Mouse (Mus musculus): ENCODE results near the gene Tjp1. TPM values are rescaled to one million over a fixed set of nuclear protein-coding genes. Genes with fewer than 3 reads are reported as not detected.

Tjp1 gene
- polyA plus RNA-seq, 2 experiments, result 1.9 to 4.9 TPM

DNA sequence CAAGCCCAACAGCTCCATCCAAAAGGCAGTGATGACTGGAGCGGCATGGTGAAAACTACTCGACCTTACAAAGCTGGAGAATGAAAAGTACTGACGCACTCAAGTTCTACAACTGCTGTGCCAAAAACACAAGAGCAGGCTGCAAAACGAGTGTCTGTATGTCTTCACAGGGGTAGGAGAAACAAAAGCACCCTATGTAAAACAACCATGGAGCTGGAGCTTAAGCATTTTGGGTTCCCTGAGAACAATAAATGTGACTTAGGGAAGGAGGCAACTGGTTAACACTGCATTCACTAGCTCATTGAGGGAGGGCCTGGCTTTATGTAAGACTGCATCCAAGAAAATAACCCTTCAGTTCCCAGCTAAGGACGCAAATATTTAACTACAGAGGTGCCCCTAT lies 158.5 kb downstream of the Tjp1 start:
- no peak overlapping the region for H3K27ac ChIP-seq
- H3K27me3 ChIP-seq (ENCODE audit: control insufficient read depth, insufficient read depth, low read length), result peaks cover 46% of the 10 kb centered on the region
- DNase-seq (ENCODE audit: low read depth in 3 of 3, low spot score in 3 of 3) (no peak), ATAC-seq (ENCODE audit: insufficient read depth) (no peak)
- H3K4me2 ChIP-seq (ENCODE audit: low read depth), result peak overlapping the region; percentile 39
- no peaks in the 10 kb centered on the region for H3K9me3 ChIP-seq (ENCODE audit: control insufficient read depth, low read length)
- 34% methylated on average over 5 of the region's 5 CpGs for WGBS (ENCODE audit: insufficient replicate concordance)
- no peak overlapping the region; a peak in 1 of 4 replicates for H3K4me3 ChIP-seq (ENCODE audit: insufficient read depth in 1 of 2, low read depth in 2 of 2, low read length in 2 of 2)
- TF ChIP-seq CTCF (IDR thresholded peaks at IDR 0.05; ENCODE audit: low read depth), result no peak
- no peak for TF ChIP-seq EP300 (IDR thresholded peaks at IDR 0.05; ENCODE audit: low read depth)
- peaks cover 0 to 7% of the 10 kb centered on the region in 2 experiments; a peak in 2 of 4 replicates for H3K4me1 ChIP-seq (replicated peaks; ENCODE audit: control insufficient read depth in 2 of 2, insufficient read depth in 2 of 2, low read length in 1 of 2)
- H3K9ac ChIP-seq (replicated peaks), result no peak overlapping the region
- no peaks in the 10 kb centered on the region for H3K36me3 ChIP-seq (replicated peaks; ENCODE audit: control insufficient read depth, insufficient read depth, low read depth)

DNA sequence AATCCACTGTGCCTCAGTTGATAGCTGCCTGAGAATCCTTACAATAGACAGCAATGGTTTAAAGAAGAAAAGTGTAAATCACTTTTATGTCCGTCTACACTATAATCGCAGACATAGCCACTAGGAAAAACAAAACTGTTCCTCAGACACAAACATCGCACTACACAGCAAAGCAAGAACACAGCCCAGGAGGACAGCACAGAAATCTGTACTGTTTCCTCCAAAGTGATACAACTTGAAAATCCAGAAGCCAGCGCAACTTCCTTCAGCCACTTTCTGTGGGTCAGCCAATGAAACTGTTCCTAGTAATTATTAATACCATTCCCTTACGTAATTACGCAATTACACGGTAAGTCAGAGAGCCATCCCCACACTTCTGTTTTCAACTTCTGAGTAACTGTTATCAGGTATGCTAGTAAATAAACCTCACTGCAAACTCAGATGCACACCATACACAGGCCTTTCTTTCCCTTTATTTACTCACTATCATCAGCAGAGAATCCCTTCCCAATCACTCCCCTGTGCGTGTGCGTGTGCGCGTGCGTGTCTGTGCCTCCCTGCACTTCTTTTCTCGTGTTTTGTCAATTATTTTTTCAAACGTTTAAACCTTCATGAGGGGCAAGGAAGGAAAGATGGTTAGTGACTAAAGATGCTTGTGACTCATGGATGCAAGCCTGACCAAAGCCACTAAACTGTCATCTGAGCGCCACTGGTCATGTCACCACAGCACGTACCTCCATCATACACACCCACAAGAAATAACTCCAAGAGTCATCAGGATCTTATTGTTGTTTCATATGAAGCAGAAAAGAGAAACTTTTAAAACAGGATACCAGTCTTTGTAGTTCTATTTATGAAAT lies 160.0 kb downstream of the Tjp1 start:
- WGBS (ENCODE audit: insufficient replicate concordance), result 65% methylated on average over 16 of the region's 16 CpGs
- Histone ChIP-seq H3K27ac (no peak overlapping the region), H3K9ac (replicated peaks) (no peak overlapping the region), H3K36me3 (replicated peaks; ENCODE audit: control insufficient read depth, insufficient read depth, low read depth) (no peaks in the 10 kb centered on the region), H3K4me3 (ENCODE audit: insufficient read depth in 1 of 2, low read depth in 2 of 2, low read length in 2 of 2) (no peak overlapping the region), H3K4me2 (ENCODE audit: low read depth) (peak overlapping the region; percentile 13; the same call in 1 of the 2 replicates), H3K4me1 (replicated peaks; ENCODE audit: control insufficient read depth in 2 of 2, insufficient read depth in 2 of 2, low read length in 1 of 2) (peaks cover 0 to 7% of the 10 kb centered on the region in 2 experiments; a peak in 2 of 4 replicates), H3K27me3 (ENCODE audit: control insufficient read depth, insufficient read depth, low read length) (peaks cover 43% of the 10 kb centered on the region), H3K9me3 (ENCODE audit: control insufficient read depth, low read length) (no peaks in the 10 kb centered on the region)
- no peak for ATAC-seq (ENCODE audit: insufficient read depth)
- TF ChIP-seq CTCF (IDR thresholded peaks at IDR 0.05; ENCODE audit: low read depth) (no peak), EP300 (IDR thresholded peaks at IDR 0.05; ENCODE audit: low read depth) (no peak)
- DNase-seq (ENCODE audit: low read depth in 3 of 3, low spot score in 3 of 3), result no peak

DNA sequence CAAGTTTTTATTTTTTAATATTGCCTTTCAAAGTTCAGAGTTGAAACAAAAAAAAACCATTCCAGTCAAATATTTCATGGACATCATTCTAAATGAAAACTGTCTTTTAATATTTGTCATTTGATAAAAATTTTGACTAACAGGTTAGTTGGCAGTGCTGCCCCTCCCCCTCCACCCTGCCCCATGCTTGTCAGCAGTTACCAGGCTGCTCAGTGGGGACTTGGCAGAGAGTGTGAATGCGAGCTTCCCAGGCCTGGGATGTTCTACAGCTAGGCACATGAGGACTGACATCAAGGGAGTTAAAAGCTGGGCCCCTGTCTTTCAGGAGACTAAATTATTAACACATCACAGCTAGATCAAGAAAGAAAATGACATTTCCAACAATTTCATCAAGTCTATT lies 161.4 kb downstream of the Tjp1 start:
- H3K27ac ChIP-seq, result no peak overlapping the region
- ATAC-seq (ENCODE audit: insufficient read depth) (no peak), DNase-seq (ENCODE audit: low read depth in 3 of 3, low spot score in 3 of 3) (no peak)
- no peak for TF ChIP-seq CTCF (IDR thresholded peaks at IDR 0.05; ENCODE audit: low read depth)
- TF ChIP-seq EP300 (IDR thresholded peaks at IDR 0.05; ENCODE audit: low read depth), result no peak
- no peaks in the 10 kb centered on the region for H3K9me3 ChIP-seq (ENCODE audit: control insufficient read depth, low read length)
- no peaks in the 10 kb centered on the region for H3K36me3 ChIP-seq (replicated peaks; ENCODE audit: control insufficient read depth, insufficient read depth, low read depth)
- H3K9ac ChIP-seq (replicated peaks), result no peak overlapping the region
- peaks cover 0 to 4% of the 10 kb centered on the region in 2 experiments; a peak in 2 of 4 replicates for H3K4me1 ChIP-seq (replicated peaks; ENCODE audit: control insufficient read depth in 2 of 2, insufficient read depth in 2 of 2, low read length in 1 of 2)
- 10% methylated on average over 1 of the region's 1 CpGs for WGBS (ENCODE audit: insufficient replicate concordance)
- H3K27me3 ChIP-seq (ENCODE audit: control insufficient read depth, insufficient read depth, low read length), result peaks cover 30% of the 10 kb centered on the region
- H3K4me3 ChIP-seq (ENCODE audit: insufficient read depth in 1 of 2, low read depth in 2 of 2, low read length in 2 of 2), result no peak overlapping the region
- H3K4me2 ChIP-seq (ENCODE audit: low read depth), result no peak overlapping the region

DNA sequence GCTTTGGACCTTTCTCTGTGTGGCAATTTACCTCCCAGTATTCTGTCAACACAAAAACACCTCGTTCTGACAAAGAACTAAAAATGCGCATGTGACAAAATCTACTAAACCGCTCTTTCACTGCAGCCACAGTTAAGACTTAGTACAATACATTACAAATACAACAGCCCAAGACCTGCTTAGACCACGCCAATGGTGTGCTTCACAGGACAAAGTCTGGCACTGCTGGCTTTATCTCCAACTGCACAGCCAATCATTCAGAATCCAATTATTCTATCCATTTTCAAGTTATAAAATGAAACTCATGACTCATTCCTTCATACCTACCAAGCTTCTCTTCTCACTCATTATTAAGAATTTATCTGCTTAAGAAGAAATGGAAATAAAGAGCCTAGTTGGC lies 162.0 kb downstream of the Tjp1 start:
- WGBS (ENCODE audit: insufficient replicate concordance), result 70% methylated on average over 4 of the region's 4 CpGs
- Histone ChIP-seq H3K9ac (replicated peaks) (no peak overlapping the region), H3K4me1 (replicated peaks; ENCODE audit: control insufficient read depth in 2 of 2, insufficient read depth in 2 of 2, low read length in 1 of 2) (peaks cover 0 to 4% of the 10 kb centered on the region in 2 experiments; a peak in 2 of 4 replicates), H3K27ac (no peak overlapping the region), H3K36me3 (replicated peaks; ENCODE audit: control insufficient read depth, insufficient read depth, low read depth) (no peaks in the 10 kb centered on the region), H3K27me3 (ENCODE audit: control insufficient read depth, insufficient read depth, low read length) (peaks cover 24% of the 10 kb centered on the region), H3K4me2 (ENCODE audit: low read depth) (no peak overlapping the region), H3K4me3 (ENCODE audit: insufficient read depth in 1 of 2, low read depth in 2 of 2, low read length in 2 of 2) (no peak overlapping the region), H3K9me3 (ENCODE audit: control insufficient read depth, low read length) (no peaks in the 10 kb centered on the region)
- ATAC-seq (ENCODE audit: insufficient read depth) (no peak), DNase-seq (ENCODE audit: low read depth in 3 of 3, low spot score in 3 of 3) (no peak)
- TF ChIP-seq EP300 (IDR thresholded peaks at IDR 0.05; ENCODE audit: low read depth) (no peak), CTCF (IDR thresholded peaks at IDR 0.05; ENCODE audit: low read depth) (no peak)

DNA sequence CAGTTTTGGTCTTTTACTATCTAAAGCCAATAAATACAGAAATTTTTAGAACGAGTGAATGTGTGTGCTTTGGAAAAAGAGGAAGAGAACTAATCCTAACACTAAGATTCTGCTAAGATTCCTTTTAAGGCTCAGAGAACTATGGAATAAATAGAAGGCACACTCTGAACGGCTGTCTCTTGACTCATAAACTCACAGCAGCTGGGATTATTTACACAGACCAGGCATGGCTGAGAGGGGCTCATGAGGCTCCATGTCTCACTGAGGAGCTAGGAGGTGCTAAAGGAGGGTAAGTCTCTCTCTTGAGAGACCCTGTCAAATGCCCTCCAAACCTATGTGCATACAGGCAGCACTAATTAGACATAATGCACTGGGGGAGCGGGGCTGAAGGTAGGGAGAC lies 167.3 kb downstream of the Tjp1 start:
- no peaks in the 10 kb centered on the region for H3K9me3 ChIP-seq (ENCODE audit: control insufficient read depth, low read length)
- H3K4me3 ChIP-seq (ENCODE audit: insufficient read depth in 1 of 2, low read depth in 2 of 2, low read length in 2 of 2), result no peak overlapping the region
- 42% methylated on average over 3 of the region's 3 CpGs for WGBS (ENCODE audit: insufficient replicate concordance)
- TF ChIP-seq CTCF (IDR thresholded peaks at IDR 0.05; ENCODE audit: low read depth), result no peak
- no peak for TF ChIP-seq EP300 (IDR thresholded peaks at IDR 0.05; ENCODE audit: low read depth)
- no peak overlapping the region for H3K27ac ChIP-seq
- DNase-seq (ENCODE audit: low read depth in 3 of 3, low spot score in 3 of 3), result no peak
- peaks cover 0 to 3% of the 10 kb centered on the region in 2 experiments; a peak in 1 of 4 replicates for H3K4me1 ChIP-seq (replicated peaks; ENCODE audit: control insufficient read depth in 2 of 2, insufficient read depth in 2 of 2, low read length in 1 of 2)
- no peak overlapping the region for H3K9ac ChIP-seq (replicated peaks)
- no peak for ATAC-seq (ENCODE audit: insufficient read depth)
- H3K36me3 ChIP-seq (replicated peaks; ENCODE audit: control insufficient read depth, insufficient read depth, low read depth), result no peaks in the 10 kb centered on the region
- no peak overlapping the region for H3K4me2 ChIP-seq (ENCODE audit: low read depth)
- no peaks in the 10 kb centered on the region; the same call in 1 of the 2 replicates for H3K27me3 ChIP-seq (ENCODE audit: control insufficient read depth, insufficient read depth, low read length)
